Mouse (Mus musculus) kidney, embryonic 14.5 days (tissue): ENCODE measurements around the gene Wdr54. TPM values are rescaled to one million over a fixed set of nuclear protein-coding genes. Genes with fewer than 3 reads are reported as not detected.

Experiments
- ATAC-seq: fragments of 200-750 bp; cut with Nextera tagmentation; 2 replicates; pipeline ENCODE4 v1.8.0; 2017; ENCODE audit warnings: moderate number of reproducible peaks, mild to moderate bottlenecking, moderate TSS enrichment, moderate library complexity; ENCODE audit not compliant: low FRiP score, low TSS enrichment
- H3K27ac ChIP-seq: fragments of 300-500 bp; sonication (generic); 2 replicates; pipeline ENCODE4 v1.5.1; 2014; ENCODE audit warnings: low read depth, mild to moderate bottlenecking, low read length, moderate library complexity, mixed read lengths
- H3K27me3 ChIP-seq: fragments of 300-500 bp; sonication (generic); 2 replicates; pipeline ENCODE4 v1.6.1; 2014; ENCODE audit warnings: mild to moderate bottlenecking, low read length; ENCODE audit not compliant: control insufficient read depth, insufficient read depth
- H3K36me3 ChIP-seq: fragments of 300-500 bp; sonication (generic); 2 replicates; pipeline ENCODE4 v1.6.1; 2014; ENCODE audit warnings: low read length, mixed read lengths; ENCODE audit not compliant: control insufficient read depth, insufficient read depth
- H3K4me1 ChIP-seq: fragments of 300-500 bp; sonication (generic); 2 replicates; pipeline ENCODE4 v1.6.1; 2014; ENCODE audit warnings: low read length, mixed read lengths; ENCODE audit not compliant: control insufficient read depth, insufficient read depth
- H3K4me2 ChIP-seq: fragments of 300-500 bp; sonication (generic); replicated peaks from 2 replicates; pipeline ENCODE4 v1.6.1; 2014; ENCODE audit warnings: low read depth, mild to moderate bottlenecking, low read length
- H3K4me3 ChIP-seq: fragments of 300-500 bp; sonication (generic); 2 replicates; pipeline ENCODE4 v1.5.1; 2014; ENCODE audit warnings: mild to moderate bottlenecking, low read length
- H3K9ac ChIP-seq: fragments of 300-500 bp; sonication (generic); 2 replicates; pipeline ENCODE4 v1.6.1; 2014; ENCODE audit warnings: low read depth, mild to moderate bottlenecking, low read length, moderate library complexity
- H3K9me3 ChIP-seq: fragments of 300-500 bp; sonication (generic); 2 replicates; pipeline ENCODE4 v1.6.1; 2016; ENCODE audit warnings: low read length; ENCODE audit not compliant: control insufficient read depth
- WGBS: fragments of 180-500 bp; shearing (Covaris S2); extraction: QIAGEN DNeasy Blood & Tissue Kit; methylation state at CpG from one replicate; pipeline ENCODE4 v1.1.7; 2014; 5-methylcytosine and 5-hydroxymethylcytosine counted together
- polyA plus RNA-seq: library from polyadenylated mRNA; unstranded; fragments of >200 nt; fragmentation: Nextera tagmentation; extraction: Ambion mirVana; gene quantifications from 2 replicates; pipeline ENCODE4 v1.2.1, GENCODE M21; 2014

Wdr54 gene
- polyA plus RNA-seq, 1 experiment from 2014 or later = 8.6 TPM

DNA sequence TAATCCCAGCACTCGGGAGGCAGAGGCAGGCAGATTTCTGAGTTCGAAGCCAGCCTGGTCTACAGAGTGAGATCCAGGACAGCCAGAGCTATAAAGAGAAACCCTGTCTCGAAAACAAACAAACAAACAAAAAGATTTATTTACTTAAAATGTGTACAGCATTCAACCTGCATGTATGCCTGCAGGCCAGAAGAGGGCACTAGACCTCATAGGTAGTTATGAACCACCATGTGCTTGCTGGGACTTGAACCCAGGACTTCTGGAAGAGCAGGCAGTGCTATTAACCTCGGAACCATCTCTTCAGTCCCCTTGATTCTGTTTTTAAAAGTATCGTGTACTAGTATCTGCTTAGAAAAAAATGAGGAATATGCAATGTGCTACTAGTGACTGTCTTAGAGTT is 28.8 kb downstream of the Wdr54 start:
- no peaks in the 10 kb centered on the region for H3K9me3 ChIP-seq

GRCm38 (mm10) chr6:83125331-83125730 is 30.9 kb downstream of the Wdr54 start, which contains the start of gene Ino80b:
Gene Ino80b, minus strand, starts transcription at chr6:83125431.
- peak within 1 kb of the TSS; percentile 78 for H3K4me2 ChIP-seq
- H3K4me1 ChIP-seq = peaks cover 20% of the 10 kb centered on the region
- WGBS = 27% methylated on average over 5 of the region's 5 CpGs
- ATAC-seq = no peak
- H3K27ac ChIP-seq = peak within 1 kb of the TSS; percentile 43; the same call in 1 of the 2 replicates
- peak within 1 kb of the TSS; percentile 59 for H3K9ac ChIP-seq
- no peaks in the 10 kb centered on the region for H3K9me3 ChIP-seq
- no peaks in the 10 kb centered on the region for H3K27me3 ChIP-seq
- no peaks in the 10 kb centered on the region for H3K36me3 ChIP-seq
- H3K4me3 ChIP-seq = peak within 1 kb of the TSS; percentile 59

More for the DNA sequence above, 28.8 kb downstream of the Wdr54 start:
- Histone ChIP-seq H3K4me2 (no peak overlapping the region), H3K4me3 (no peak overlapping the region), H3K4me1 (peaks cover 21% of the 10 kb centered on the region), H3K27ac (no peak overlapping the region), H3K36me3 (no peaks in the 10 kb centered on the region), H3K27me3 (no peaks in the 10 kb centered on the region), H3K9ac (no peak overlapping the region)
- 94% methylated on average over 5 of the region's 5 CpGs for WGBS
- no peak for ATAC-seq

DNA sequence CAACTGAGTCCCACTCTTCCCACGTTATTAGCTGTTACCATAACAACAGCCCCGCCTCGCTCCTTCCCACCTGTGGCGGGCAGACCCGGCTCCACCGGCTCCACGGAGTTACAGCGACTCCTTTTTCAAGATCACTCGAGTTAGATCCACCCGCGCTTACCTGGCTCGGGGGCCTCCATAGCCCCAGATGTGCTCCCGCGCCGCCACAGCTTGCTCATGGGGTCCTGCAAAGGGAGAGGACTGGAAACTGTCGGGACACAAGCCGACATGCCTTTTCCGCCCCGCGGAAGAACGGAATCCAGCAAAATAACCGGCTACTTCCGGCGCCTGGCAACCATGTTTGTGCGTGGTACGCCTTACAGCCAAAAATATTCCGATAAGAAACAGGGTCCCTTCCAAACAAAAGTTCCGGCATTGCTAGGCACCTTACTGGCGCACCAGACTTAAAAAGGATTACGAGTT is 31.3 kb downstream of the Wdr54 start:
- under 1% methylated on average over 30 of the region's 30 CpGs for WGBS
- Histone ChIP-seq H3K4me3 (peak overlapping the region; percentile 59), H3K9me3 (no peaks in the 10 kb centered on the region), H3K9ac (peak overlapping the region; percentile 59), H3K27me3 (no peaks in the 10 kb centered on the region), H3K4me1 (peaks cover 25% of the 10 kb centered on the region), H3K36me3 (no peaks in the 10 kb centered on the region), H3K27ac (peak overlapping the region; percentile 43; the same call in 1 of the 2 replicates), H3K4me2 (peak overlapping the region; percentile 78)
- no peak; the same call in 1 of the 2 replicates for ATAC-seq

- Histone ChIP-seq H3K4me2 (peak overlapping the region; percentile 75), H3K9ac (peak overlapping the region; percentile 18; the same call in 1 of the 2 replicates), H3K9me3 (no peaks in the 10 kb centered on the region), H3K4me3 (peak overlapping the region; percentile 65; the same call in 1 of the 2 replicates), H3K4me1 (peaks cover 34% of the 10 kb centered on the region), H3K27ac (peak overlapping the region; percentile 98; the same call in 1 of the 2 replicates), H3K36me3 (peaks cover 18% of the 10 kb centered on the region; the same call in 1 of the 2 replicates), H3K27me3 (no peaks in the 10 kb centered on the region)
- no peak for ATAC-seq
- WGBS = 78% methylated on average over 5 of the region's 5 CpGs
These were observed 33.2 kb downstream of the Wdr54 start for GRCm38 (mm10) chr6:83122961-83123360.

- Histone ChIP-seq H3K4me3 (peak overlapping the region; percentile 65), H3K9ac (peak overlapping the region; percentile 77), H3K4me2 (peak overlapping the region; percentile 75), H3K4me1 (peaks cover 34% of the 10 kb centered on the region), H3K27me3 (no peaks in the 10 kb centered on the region), H3K27ac (peak overlapping the region; percentile 98), H3K36me3 (peaks cover 27% of the 10 kb centered on the region), H3K9me3 (no peaks in the 10 kb centered on the region)
- peak; percentile 17 for ATAC-seq
- under 1% methylated on average over 40 of the region's 52 CpGs for WGBS
These were observed 34.1 kb downstream of the Wdr54 start for GRCm38 (mm10) chr6:83121863-83122710.

- Histone ChIP-seq H3K27ac (peak within 1 kb of the TSS; percentile 98), H3K9ac (peak within 1 kb of the TSS; percentile 77), H3K4me3 (peak within 1 kb of the TSS; percentile 70), H3K4me2 (peak within 1 kb of the TSS; percentile 75), H3K27me3 (no peaks in the 10 kb centered on the region), H3K9me3 (no peaks in the 10 kb centered on the region), H3K4me1 (peaks cover 42% of the 10 kb centered on the region), H3K36me3 (peaks cover 32% of the 10 kb centered on the region)
- peak; percentile 93 for ATAC-seq
- WGBS = under 1% methylated on average over 38 of the region's 38 CpGs
These were observed 35.0 kb downstream of the Wdr54 start, which contains the start of gene Wbp1 for GRCm38 (mm10) chr6:83120930-83121862. Gene Wbp1, minus strand, starts transcription at chr6:83121559.

DNA sequence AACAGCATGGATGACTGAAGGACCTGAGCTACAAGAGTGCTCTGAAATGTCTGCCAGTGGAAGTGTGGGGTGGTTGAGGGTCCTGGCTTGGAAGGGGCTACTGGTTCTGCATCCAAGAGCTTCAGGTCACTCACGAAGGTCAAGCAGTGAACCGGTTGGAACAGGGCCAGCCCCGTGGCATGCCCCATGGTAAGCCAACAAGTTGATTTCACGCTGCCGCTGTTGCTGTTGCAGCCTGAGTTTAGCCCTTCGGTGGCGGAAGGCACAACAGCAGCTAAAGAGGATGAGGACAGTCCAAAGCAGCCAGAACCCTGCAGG is 36.5 kb downstream of the Wdr54 start:
- Histone ChIP-seq H3K4me1 (peaks cover 44% of the 10 kb centered on the region), H3K9ac (0 out of 2 replicates have a peak overlapping the region, but pooled peaks have one; percentile 76), H3K27me3 (no peaks in the 10 kb centered on the region), H3K36me3 (peaks cover 32% of the 10 kb centered on the region), H3K9me3 (no peaks in the 10 kb centered on the region), H3K27ac (0 out of 2 replicates have a peak overlapping the region, but pooled peaks have one; percentile 94), H3K4me2 (peak overlapping the region; percentile 68), H3K4me3 (peak overlapping the region; percentile 70; the same call in 1 of the 2 replicates)
- ATAC-seq = no peak
- whole genome bisulfite sequencing = 79% methylated on average over 7 of the region's 7 CpGs

GRCm38 (mm10) chr6:83118825-83119733 is 37.1 kb downstream of the Wdr54 start:
- Histone ChIP-seq H3K27ac (no peak overlapping the region), H3K4me2 (peak overlapping the region; percentile 68; the same call in 1 of the 2 replicates), H3K27me3 (no peaks in the 10 kb centered on the region), H3K4me3 (no peak overlapping the region), H3K36me3 (peaks cover 32% of the 10 kb centered on the region), H3K9me3 (no peaks in the 10 kb centered on the region), H3K9ac (peak overlapping the region; percentile 34; the same call in 1 of the 2 replicates), H3K4me1 (peaks cover 45% of the 10 kb centered on the region)
- 74% methylated on average over 14 of the region's 14 CpGs for WGBS
- ATAC-seq = no peak
